Mouse (Mus musculus): ENCODE measurements at regions not wholly inside any gene's neighbourhood (a gene's known extent, or its start where the extent isn't known, plus 50 kb on each side); places are given as distances from the start of the nearest gene placed in this dataset.

- no peak for ATAC-seq (replicated peaks)
- no peak overlapping the region for H3K27ac ChIP-seq (replicated peaks)
- 76% methylated on average over 5 of the region's 5 CpGs for WGBS
- H3K9me3 ChIP-seq, result no peaks in the 10 kb centered on the region
- no peak overlapping the region for H3K4me2 ChIP-seq (replicated peaks)
- H3K9ac ChIP-seq (replicated peaks), result no peak overlapping the region
- no peak overlapping the region for H3K4me3 ChIP-seq
- no peaks in the 10 kb centered on the region for H3K36me3 ChIP-seq
- H3K27me3 ChIP-seq, result no peaks in the 10 kb centered on the region
- peaks cover 11% of the 10 kb centered on the region for H3K4me1 ChIP-seq
These were observed 90.4 kb upstream of the Zfp366 start for GRCm38 (mm10) chr13:99094221-99094620.

- Histone ChIP-seq H3K4me1 (peaks cover 11% of the 10 kb centered on the region), H3K4me3 (no peak overlapping the region), H3K9me3 (no peaks in the 10 kb centered on the region), H3K27ac (replicated peaks) (peak overlapping the region; percentile 62), H3K9ac (replicated peaks) (no peak overlapping the region), H3K4me2 (replicated peaks) (peak overlapping the region; percentile 16), H3K27me3 (no peaks in the 10 kb centered on the region), H3K36me3 (no peaks in the 10 kb centered on the region)
- 4% methylated on average over 9 of the region's 9 CpGs for WGBS
- ATAC-seq (replicated peaks), result peak; percentile 96
These were observed 91.4 kb upstream of the Zfp366 start for GRCm38 (mm10) chr13:99093269-99093668.

- no peak overlapping the region for H3K4me3 ChIP-seq
- H3K4me2 ChIP-seq (replicated peaks), result no peak overlapping the region
- no peak overlapping the region for H3K27ac ChIP-seq (replicated peaks)
- WGBS, result 30% methylated on average over 14 of the region's 14 CpGs
- H3K9ac ChIP-seq (replicated peaks), result no peak overlapping the region
- peaks cover 11% of the 10 kb centered on the region for H3K4me1 ChIP-seq
- H3K9me3 ChIP-seq, result no peaks in the 10 kb centered on the region
- H3K36me3 ChIP-seq, result no peaks in the 10 kb centered on the region
- no peak for ATAC-seq (replicated peaks)
- H3K27me3 ChIP-seq, result no peaks in the 10 kb centered on the region
These were observed 92.2 kb upstream of the Zfp366 start for GRCm38 (mm10) chr13:99092279-99092930.

GRCm38 (mm10) chr13:99091562-99092278, 92.9 kb upstream of the Zfp366 start:
- Histone ChIP-seq H3K9me3 (no peaks in the 10 kb centered on the region), H3K4me2 (replicated peaks) (no peak overlapping the region), H3K9ac (replicated peaks) (no peak overlapping the region), H3K27ac (replicated peaks) (no peak overlapping the region), H3K36me3 (no peaks in the 10 kb centered on the region), H3K4me3 (no peak overlapping the region), H3K27me3 (no peaks in the 10 kb centered on the region), H3K4me1 (peaks cover 11% of the 10 kb centered on the region)
- no peak for ATAC-seq (replicated peaks)
- WGBS, result 77% methylated on average over 7 of the region's 7 CpGs

GRCm38 (mm10) chr13:99090361-99090760, 94.3 kb upstream of the Zfp366 start:
- WGBS, result 46% methylated on average over 3 of the region's 3 CpGs
- no peak overlapping the region for H3K27ac ChIP-seq (replicated peaks)
- H3K4me1 ChIP-seq, result peaks cover 11% of the 10 kb centered on the region
- no peak overlapping the region for H3K4me3 ChIP-seq
- no peaks in the 10 kb centered on the region for H3K27me3 ChIP-seq
- no peaks in the 10 kb centered on the region for H3K9me3 ChIP-seq
- no peak for ATAC-seq (replicated peaks)
- no peak overlapping the region for H3K9ac ChIP-seq (replicated peaks)
- H3K4me2 ChIP-seq (replicated peaks), result no peak overlapping the region
- no peaks in the 10 kb centered on the region for H3K36me3 ChIP-seq

GRCm38 (mm10) chr13:99088285-99088684, 96.3 kb upstream of the Zfp366 start:
- no peaks in the 10 kb centered on the region for H3K9me3 ChIP-seq
- ATAC-seq (replicated peaks), result no peak
- no peak overlapping the region for H3K4me3 ChIP-seq
- no peak overlapping the region for H3K4me2 ChIP-seq (replicated peaks)
- H3K4me1 ChIP-seq, result peaks cover 5% of the 10 kb centered on the region
- no peaks in the 10 kb centered on the region for H3K27me3 ChIP-seq
- no peak overlapping the region for H3K9ac ChIP-seq (replicated peaks)
- whole genome bisulfite sequencing, result 86% methylated on average over 4 of the region's 4 CpGs
- H3K27ac ChIP-seq (replicated peaks), result no peak overlapping the region
- H3K36me3 ChIP-seq, result no peaks in the 10 kb centered on the region

GRCm38 (mm10) chr13:99079331-99079761, 95.0 kb upstream of the 1700024P04Rik start:
- Histone ChIP-seq H3K4me3 (no peak overlapping the region), H3K9me3 (no peaks in the 10 kb centered on the region), H3K36me3 (no peaks in the 10 kb centered on the region), H3K27me3 (no peaks in the 10 kb centered on the region), H3K4me2 (replicated peaks) (no peak overlapping the region), H3K27ac (replicated peaks) (no peak overlapping the region), H3K4me1 (no peaks in the 10 kb centered on the region), H3K9ac (replicated peaks) (no peak overlapping the region)
- WGBS, result 96% methylated on average over 8 of the region's 8 CpGs
- no peak for ATAC-seq (replicated peaks)

GRCm38 (mm10) chr13:99078643-99079042, 94.3 kb upstream of the 1700024P04Rik start:
- H3K4me3 ChIP-seq, result no peak overlapping the region
- no peaks in the 10 kb centered on the region for H3K27me3 ChIP-seq
- WGBS, result 90% methylated on average over 10 of the region's 10 CpGs
- no peaks in the 10 kb centered on the region for H3K9me3 ChIP-seq
- no peak overlapping the region for H3K27ac ChIP-seq (replicated peaks)
- no peaks in the 10 kb centered on the region for H3K4me1 ChIP-seq
- no peak overlapping the region for H3K4me2 ChIP-seq (replicated peaks)
- H3K9ac ChIP-seq (replicated peaks), result no peak overlapping the region
- ATAC-seq (replicated peaks), result no peak
- H3K36me3 ChIP-seq, result no peaks in the 10 kb centered on the region

GRCm38 (mm10) chr13:99077039-99077749, 92.8 kb upstream of the 1700024P04Rik start:
- Histone ChIP-seq H3K4me1 (no peaks in the 10 kb centered on the region), H3K4me2 (replicated peaks) (no peak overlapping the region), H3K36me3 (no peaks in the 10 kb centered on the region), H3K27ac (replicated peaks) (no peak overlapping the region), H3K4me3 (no peak overlapping the region), H3K27me3 (no peaks in the 10 kb centered on the region), H3K9ac (replicated peaks) (no peak overlapping the region), H3K9me3 (no peaks in the 10 kb centered on the region)
- no peak for ATAC-seq (replicated peaks)
- 65% methylated on average over 6 of the region's 6 CpGs for WGBS

- no peak overlapping the region for H3K4me3 ChIP-seq
- 0 out of 2 replicates have a peak, but pooled peaks cover 4% of the 10 kb centered on the region for H3K4me1 ChIP-seq
- ATAC-seq (replicated peaks), result no peak
- no peaks in the 10 kb centered on the region for H3K36me3 ChIP-seq
- H3K27ac ChIP-seq (replicated peaks), result no peak overlapping the region
- no peaks in the 10 kb centered on the region for H3K27me3 ChIP-seq
- no peak overlapping the region for H3K4me2 ChIP-seq (replicated peaks)
- WGBS, result 83% methylated on average over 4 of the region's 4 CpGs
- no peaks in the 10 kb centered on the region for H3K9me3 ChIP-seq
- no peak overlapping the region for H3K9ac ChIP-seq (replicated peaks)
These were observed 91.1 kb upstream of the 1700024P04Rik start for GRCm38 (mm10) chr13:99075467-99075866.

- Histone ChIP-seq H3K4me1 (0 out of 2 replicates have a peak, but pooled peaks cover 4% of the 10 kb centered on the region), H3K27ac (replicated peaks) (no peak overlapping the region), H3K4me2 (replicated peaks) (no peak overlapping the region), H3K9me3 (no peaks in the 10 kb centered on the region), H3K4me3 (no peak overlapping the region), H3K27me3 (no peaks in the 10 kb centered on the region), H3K9ac (replicated peaks) (no peak overlapping the region), H3K36me3 (no peaks in the 10 kb centered on the region)
- ATAC-seq (replicated peaks), result no peak
- 76% methylated on average over 8 of the region's 8 CpGs for WGBS
These were observed 87.6 kb upstream of the 1700024P04Rik start for GRCm38 (mm10) chr13:99071821-99072414.

GRCm38 (mm10) chr13:99071413-99071812, 87.0 kb upstream of the 1700024P04Rik start:
- 55% methylated on average over 6 of the region's 6 CpGs for WGBS
- no peak overlapping the region for H3K27ac ChIP-seq (replicated peaks)
- no peak for ATAC-seq (replicated peaks)

More at GRCm38 (mm10) chr13:99071413-99071812, 87.0 kb upstream of the 1700024P04Rik start:
- Histone ChIP-seq H3K9me3 (no peaks in the 10 kb centered on the region), H3K27me3 (no peaks in the 10 kb centered on the region), H3K4me3 (no peak overlapping the region), H3K36me3 (no peaks in the 10 kb centered on the region), H3K4me1 (0 out of 2 replicates have a peak, but pooled peaks cover 4% of the 10 kb centered on the region), H3K9ac (replicated peaks) (no peak overlapping the region), H3K4me2 (replicated peaks) (no peak overlapping the region)
